Mouse (Mus musculus): Measurements from ENCODE around the gene Tcap.

GRCm38 (mm10) chr11:98408872-98409271 is 25.3 kb downstream of the Tcap start:
- TF ChIP-seq FLI1 (IDR thresholded peaks at IDR 0.05; ENCODE audit: low read length) (no peak), GATA1 (IDR thresholded peaks at IDR 0.05; ENCODE audit: borderline replicate concordance, low read length) (no peak)

Data from megakaryocyte, embryonic 14.5 days (primary cell).